Mouse (Mus musculus) cerebellum, adult 2 months (tissue): ENCODE results near the gene Epb41.

Experiments
- CTCF ChIP-seq: fragments of 200-500 bp; IDR thresholded peaks from 2 replicates; pipeline ENCODE4 v1.5.1; 2011; ENCODE audit warnings: low read depth, mild to moderate bottlenecking, control low read depth, low read length, moderate library complexity, borderline replicate concordance; ENCODE audit not compliant: insufficient read depth
- POLR2A ChIP-seq: fragments of 200-500 bp; IDR thresholded peaks from 2 replicates; pipeline ENCODE4 v1.6.1; 2011; ENCODE audit warnings: low read length, control low read depth, borderline replicate concordance; ENCODE audit not compliant: insufficient read depth

- TF ChIP-seq POLR2A: no peak
- TF ChIP-seq CTCF: no peak
Observed at GRCm38 (mm10) chr4:132041471-132042332, 33.4 kb downstream of the Epb41 start.
